Mouse (Mus musculus) erythroblast, embryonic 14.5 days (primary cell): ENCODE data around the gene Heg1.

Experiments
- GATA1 ChIP-seq: IDR thresholded peaks from 2 replicates; pipeline ENCODE4 v1.6.1; 2012; ENCODE audit warnings: low read length, inconsistent platforms, mixed read lengths
- TAL1 ChIP-seq: IDR thresholded peaks from 3 replicates; pipeline ENCODE4 v1.6.1; 2012; ENCODE audit warnings: low read length, inconsistent platforms, mixed read lengths

- no peak for TF ChIP-seq GATA1
- TF ChIP-seq TAL1 = no peak
Measured at GRCm38 (mm10) chr16:33765477-33765876, 81.3 kb downstream of the Heg1 start.
